Mouse (Mus musculus): ENCODE data around the gene Ndrg2.
"Not testable (repeated sequence)": the region's sequence is repeated elsewhere in the genome, so short reads cannot be mapped to it uniquely, and the experiment has no call there.

The Ndrg2 gene

GRCm38 (mm10) chr14:51877517-51877916, 36.4 kb downstream of the Ndrg2 start:
- DNase-seq (ENCODE audit: low spot score) = no peak

- DNase-seq (ENCODE audit: low spot score) = no peak
Measured at GRCm38 (mm10) chr14:51871741-51872140, 42.2 kb downstream of the Ndrg2 start.

- DNase-seq (ENCODE audit: low spot score) = no peak
Measured at GRCm38 (mm10) chr14:51870756-51871155, 43.2 kb downstream of the Ndrg2 start.

- DNase-seq (ENCODE audit: low spot score) = not testable (repeated sequence)
Measured at GRCm38 (mm10) chr14:51863603-51864002, 50.4 kb downstream of the Ndrg2 start.

- not testable (repeated sequence) for DNase-seq (ENCODE audit: low spot score)
Measured at GRCm38 (mm10) chr14:51855280-51855679, 58.7 kb downstream of the Ndrg2 start.
